Mouse (Mus musculus) limb, embryonic 10.5 days (tissue): ENCODE measurements around the gene Man1c1. TPM values are rescaled to one million over a fixed set of nuclear protein-coding genes. Genes with fewer than 3 reads are reported as not detected.

Experiments
- DNase-seq: peaks from one replicate; pipeline ENCODE4 v3.0.0-alpha.2; 2017; ENCODE audit warnings: low spot score
- H3K27ac ChIP-seq: fragments of 300-500 bp; sonication (generic); 2 replicates; pipeline ENCODE4 v1.5.1; 2016; ENCODE audit warnings: mild to moderate bottlenecking
- H3K27me3 ChIP-seq: fragments of 300-500 bp; sonication (generic); 2 replicates; pipeline ENCODE4 v1.6.1; 2016; ENCODE audit warnings: low read depth, mild to moderate bottlenecking; ENCODE audit not compliant: poor library complexity, severe bottlenecking
- H3K36me3 ChIP-seq: fragments of 300-500 bp; sonication (generic); 2 replicates; pipeline ENCODE4 v1.6.1; 2016; ENCODE audit warnings: mild to moderate bottlenecking, moderate library complexity
- H3K4me1 ChIP-seq: fragments of 300-500 bp; sonication (generic); 2 replicates; pipeline ENCODE4 v1.6.1; 2016
- H3K4me3 ChIP-seq: fragments of 300-500 bp; sonication (generic); 2 replicates; pipeline ENCODE4 v1.5.1; 2016; ENCODE audit warnings: mild to moderate bottlenecking, moderate library complexity
- H3K9me3 ChIP-seq: fragments of 300-500 bp; sonication (generic); replicated peaks from 2 replicates; pipeline ENCODE4 v1.6.1; 2016; ENCODE audit warnings: mild to moderate bottlenecking
- WGBS: fragments of 180-500 bp; shearing (Covaris S2); methylation state at CpG from one replicate; pipeline ENCODE4 v1.1.7; 2016; 5-methylcytosine and 5-hydroxymethylcytosine counted together
- polyA plus RNA-seq: library from polyadenylated mRNA; unstranded; fragments of >200 nt; fragmentation: Nextera tagmentation; extraction: Ambion mirVana; gene quantifications from 2 replicates; pipeline ENCODE4 v1.2.1, GENCODE M21; 2016

The Man1c1 gene
- polyA plus RNA-seq, 1 experiment from 2014 or later: 2.0 TPM

- 5% methylated on average over 8 of the region's 8 CpGs for WGBS
- Histone ChIP-seq H3K36me3 (no peaks in the 10 kb centered on the region), H3K4me1 (peaks cover 18% of the 10 kb centered on the region), H3K4me3 (0 out of 2 replicates have a peak overlapping the region, but pooled peaks have one; percentile 15), H3K27ac (0 out of 2 replicates have a peak overlapping the region, but pooled peaks have one; percentile 64), H3K27me3 (no peaks in the 10 kb centered on the region), H3K9me3 (no peaks in the 10 kb centered on the region)
- DNase-seq: peak; percentile 85
Observed at GRCm38 (mm10) chr4:134713937-134714336, 9.8 kb upstream of the Man1c1 start.

- Histone ChIP-seq H3K27me3 (peaks cover 37% of the 10 kb centered on the region), H3K9me3 (no peaks in the 10 kb centered on the region), H3K4me3 (peak overlapping the region; percentile 71), H3K27ac (no peak overlapping the region), H3K4me1 (peaks cover 47% of the 10 kb centered on the region), H3K36me3 (no peaks in the 10 kb centered on the region)
- WGBS: 28% methylated on average over 5 of the region's 5 CpGs
- DNase-seq: no peak
Observed at GRCm38 (mm10) chr4:134705311-134705710, 1.2 kb upstream of the Man1c1 start.

GRCm38 (mm10) chr4:134704590-134704989 lies 500 bp upstream of the Man1c1 start:
- peak overlapping the region; percentile 81 for H3K27ac ChIP-seq
- peaks cover 37% of the 10 kb centered on the region for H3K27me3 ChIP-seq
- DNase-seq: no peak
- peaks cover 41% of the 10 kb centered on the region for H3K4me1 ChIP-seq
- H3K36me3 ChIP-seq: no peaks in the 10 kb centered on the region
- no peaks in the 10 kb centered on the region for H3K9me3 ChIP-seq
- 1% methylated on average over 21 of the region's 21 CpGs for whole genome bisulfite sequencing
- H3K4me3 ChIP-seq: peak overlapping the region; percentile 71

GRCm38 (mm10) chr4:134702981-134703834 lies 882 bp downstream of the Man1c1 start:
- under 1% methylated on average over 90 of the region's 90 CpGs for WGBS
- peak overlapping the region; percentile 81 for H3K27ac ChIP-seq
- peaks cover 36% of the 10 kb centered on the region for H3K4me1 ChIP-seq
- peak; percentile 55 for DNase-seq
- no peaks in the 10 kb centered on the region for H3K9me3 ChIP-seq
- peaks cover 37% of the 10 kb centered on the region for H3K27me3 ChIP-seq
- H3K36me3 ChIP-seq: no peaks in the 10 kb centered on the region
- H3K4me3 ChIP-seq: peak overlapping the region; percentile 71

GRCm38 (mm10) chr4:134701934-134702333 lies 2.2 kb downstream of the Man1c1 start:
- peak; percentile 82 for DNase-seq
- Histone ChIP-seq H3K9me3 (no peaks in the 10 kb centered on the region), H3K27me3 (peaks cover 37% of the 10 kb centered on the region), H3K4me1 (peaks cover 36% of the 10 kb centered on the region), H3K4me3 (peak overlapping the region; percentile 71), H3K27ac (no peak overlapping the region), H3K36me3 (no peaks in the 10 kb centered on the region)
- 41% methylated on average over 6 of the region's 6 CpGs for WGBS

- H3K4me3 ChIP-seq: no peak overlapping the region
- 89% methylated on average over 2 of the region's 2 CpGs for WGBS
- no peaks in the 10 kb centered on the region for H3K9me3 ChIP-seq
- H3K27ac ChIP-seq: no peak overlapping the region
- no peaks in the 10 kb centered on the region for H3K36me3 ChIP-seq
- DNase-seq: no peak
- H3K4me1 ChIP-seq: peaks cover 35% of the 10 kb centered on the region
- H3K27me3 ChIP-seq: peaks cover 37% of the 10 kb centered on the region
Observed at GRCm38 (mm10) chr4:134700911-134701310, 3.2 kb downstream of the Man1c1 start.

- H3K27ac ChIP-seq: no peak overlapping the region
- no peaks in the 10 kb centered on the region for H3K4me1 ChIP-seq
- DNase-seq: no peak
- H3K36me3 ChIP-seq: 0 out of 2 replicates have a peak, but pooled peaks cover 2% of the 10 kb centered on the region
- WGBS: 77% methylated on average over 9 of the region's 9 CpGs
- H3K9me3 ChIP-seq: no peaks in the 10 kb centered on the region
- no peak overlapping the region for H3K4me3 ChIP-seq
- H3K27me3 ChIP-seq: no peaks in the 10 kb centered on the region
Observed at GRCm38 (mm10) chr4:134693202-134693940, 10.7 kb downstream of the Man1c1 start.

- Histone ChIP-seq H3K4me1 (no peaks in the 10 kb centered on the region), H3K9me3 (no peaks in the 10 kb centered on the region), H3K4me3 (no peak overlapping the region), H3K27ac (no peak overlapping the region), H3K27me3 (no peaks in the 10 kb centered on the region), H3K36me3 (0 out of 2 replicates have a peak, but pooled peaks cover 2% of the 10 kb centered on the region)
- WGBS: 95% methylated on average over 1 of the region's 1 CpGs
- DNase-seq: no peak
Observed at GRCm38 (mm10) chr4:134692388-134692787, 11.7 kb downstream of the Man1c1 start.

GRCm38 (mm10) chr4:134686022-134686661 lies 17.9 kb downstream of the Man1c1 start:
- 82% methylated on average over 13 of the region's 13 CpGs for WGBS
- H3K27me3 ChIP-seq: no peaks in the 10 kb centered on the region
- peaks cover 6% of the 10 kb centered on the region; the same call in 1 of the 2 replicates for H3K36me3 ChIP-seq
- no peak for DNase-seq
- no peak overlapping the region for H3K4me3 ChIP-seq
- peaks cover 3% of the 10 kb centered on the region for H3K9me3 ChIP-seq
- peaks cover 18% of the 10 kb centered on the region; the same call in 1 of the 2 replicates for H3K4me1 ChIP-seq
- H3K27ac ChIP-seq: no peak overlapping the region

- WGBS: 86% methylated on average over 9 of the region's 9 CpGs
- Histone ChIP-seq H3K27ac (no peak overlapping the region), H3K4me3 (no peak overlapping the region), H3K27me3 (no peaks in the 10 kb centered on the region), H3K9me3 (peaks cover 3% of the 10 kb centered on the region), H3K4me1 (peaks cover 18% of the 10 kb centered on the region; the same call in 1 of the 2 replicates), H3K36me3 (peaks cover 6% of the 10 kb centered on the region; the same call in 1 of the 2 replicates)
- DNase-seq: no peak
Observed at GRCm38 (mm10) chr4:134684637-134685338, 19.3 kb downstream of the Man1c1 start.

GRCm38 (mm10) chr4:134683892-134684291 lies 20.2 kb downstream of the Man1c1 start:
- Histone ChIP-seq H3K36me3 (peaks cover 6% of the 10 kb centered on the region; the same call in 1 of the 2 replicates), H3K4me3 (no peak overlapping the region), H3K9me3 (peaks cover 3% of the 10 kb centered on the region), H3K27me3 (no peaks in the 10 kb centered on the region), H3K27ac (no peak overlapping the region), H3K4me1 (peaks cover 18% of the 10 kb centered on the region; the same call in 1 of the 2 replicates)
- DNase-seq: no peak
- WGBS: 82% methylated on average over 8 of the region's 8 CpGs

GRCm38 (mm10) chr4:134683008-134683407 lies 21.1 kb downstream of the Man1c1 start:
- Histone ChIP-seq H3K27me3 (no peaks in the 10 kb centered on the region), H3K27ac (no peak overlapping the region), H3K9me3 (peaks cover 3% of the 10 kb centered on the region), H3K36me3 (peaks cover 6% of the 10 kb centered on the region; the same call in 1 of the 2 replicates), H3K4me1 (peaks cover 22% of the 10 kb centered on the region), H3K4me3 (no peak overlapping the region)
- DNase-seq: no peak
- 72% methylated on average over 13 of the region's 13 CpGs for WGBS
